Mouse (Mus musculus) left cerebral cortex, adult 2 months (tissue): ENCODE measurements at regions not wholly inside any gene's neighbourhood (a gene's known extent, or its start where the extent isn't known, plus 50 kb on each side); places are given as distances from the start of the nearest gene placed in this dataset.
A peak's percentile ranks its signal among the peaks of the same experiment; 100 is the strongest.

Experiments
- DNase-seq, 2 experiments: peaks; one replicate each; pipeline ENCODE4 v3.0.0; 2021 to 2022; ENCODE audit warnings: low spot score in 2 of 2, mixed read lengths in 1 of 2; ENCODE audit errors: extremely low spot score in 1 of 2
- H3K27ac ChIP-seq: fragments of 200-600 bp; 2 replicates; pipeline ENCODE4 v1.8.1; 2022
- H3K4me3 ChIP-seq: fragments of 200-600 bp; 2 replicates; pipeline ENCODE4 v1.8.1; 2022
- CTCF ChIP-seq: fragments of 200-600 bp; IDR thresholded peaks from 2 replicates; pipeline ENCODE4 v1.8.1; 2022; ENCODE audit warnings: antibody characterized with exemption, mild to moderate bottlenecking, moderate library complexity
- intact Hi-C: fragments of 180-260 bp; cut with DNase I; formaldehyde crosslinking; loops from one replicate; pipeline ENCODE4 v1.15.1; 2025

- no peak overlapping the region for H3K27ac ChIP-seq
- TF ChIP-seq CTCF: no peak
- H3K4me3 ChIP-seq: no peak overlapping the region
- intact Hi-C loops: no loop called here
- DNase-seq: no peak
Measured at GRCm38 (mm10) chr17:4627542-4627941, 366.6 kb upstream of the Arid1b start.

GRCm38 (mm10) chr17:4631122-4631521 lies 363.0 kb upstream of the Arid1b start:
- no peak for DNase-seq
- Histone ChIP-seq H3K27ac (no peak overlapping the region), H3K4me3 (no peak overlapping the region)
- intact Hi-C loops: no loop called here
- TF ChIP-seq CTCF: no peak

- no peak for DNase-seq
- intact Hi-C loops: no loop called here
- Histone ChIP-seq H3K27ac (no peak overlapping the region), H3K4me3 (no peak overlapping the region)
- TF ChIP-seq CTCF: no peak
Measured at GRCm38 (mm10) chr17:4632506-4632905, 361.6 kb upstream of the Arid1b start.

GRCm38 (mm10) chr17:4633771-4634170 lies 360.4 kb upstream of the Arid1b start:
- peak; percentile 10 to 24 for DNase-seq
- no peak for TF ChIP-seq CTCF
- Histone ChIP-seq H3K4me3 (no peak overlapping the region), H3K27ac (no peak overlapping the region)
- intact Hi-C loops: no loop called here

GRCm38 (mm10) chr17:4636796-4637353 lies 357.3 kb upstream of the Arid1b start:
- TF ChIP-seq CTCF: no peak
- Histone ChIP-seq H3K4me3 (no peak overlapping the region), H3K27ac (no peak overlapping the region)
- intact Hi-C loops: no loop called here
- no peak for DNase-seq

- no peak for DNase-seq
- intact Hi-C loops: no loop called here
- no peak for TF ChIP-seq CTCF
- Histone ChIP-seq H3K4me3 (no peak overlapping the region), H3K27ac (no peak overlapping the region)
Measured at GRCm38 (mm10) chr17:4639531-4639930, 354.6 kb upstream of the Arid1b start.

- intact Hi-C loops: no loop called here
- no peak for DNase-seq
- no peak for TF ChIP-seq CTCF
- no peak overlapping the region for H3K27ac ChIP-seq
- H3K4me3 ChIP-seq: no peak overlapping the region
Measured at GRCm38 (mm10) chr17:4640555-4640954, 353.6 kb upstream of the Arid1b start.

- no peak for TF ChIP-seq CTCF
- intact Hi-C loops: no loop called here
- DNase-seq: no peak
- H3K27ac ChIP-seq: no peak overlapping the region
- H3K4me3 ChIP-seq: no peak overlapping the region
Measured at GRCm38 (mm10) chr17:4641166-4641565, 353.0 kb upstream of the Arid1b start.

- no peak for TF ChIP-seq CTCF
- Histone ChIP-seq H3K4me3 (no peak overlapping the region), H3K27ac (no peak overlapping the region)
- intact Hi-C loops: no loop called here
- DNase-seq: no peak
Measured at GRCm38 (mm10) chr17:4642046-4642445, 352.1 kb upstream of the Arid1b start.

GRCm38 (mm10) chr17:4643343-4643742 lies 350.8 kb upstream of the Arid1b start:
- intact Hi-C loops: no loop called here
- TF ChIP-seq CTCF: no peak
- Histone ChIP-seq H3K4me3 (no peak overlapping the region), H3K27ac (no peak overlapping the region)
- no peak for DNase-seq

GRCm38 (mm10) chr17:4648603-4649002 lies 345.5 kb upstream of the Arid1b start:
- no peak for DNase-seq
- H3K4me3 ChIP-seq: no peak overlapping the region
- no peak for TF ChIP-seq CTCF
- intact Hi-C loops: no loop called here
- no peak overlapping the region for H3K27ac ChIP-seq

GRCm38 (mm10) chr17:4654221-4654620 lies 339.9 kb upstream of the Arid1b start:
- Histone ChIP-seq H3K4me3 (no peak overlapping the region), H3K27ac (no peak overlapping the region)
- DNase-seq: no peak
- TF ChIP-seq CTCF: no peak
- intact Hi-C loops: no loop called here

GRCm38 (mm10) chr17:4661996-4662395 lies 332.1 kb upstream of the Arid1b start:
- Histone ChIP-seq H3K27ac (no peak overlapping the region), H3K4me3 (no peak overlapping the region)
- DNase-seq: no peak
- TF ChIP-seq CTCF: no peak
- intact Hi-C loops: no loop called here
